Mouse (Mus musculus): ENCODE results near the gene Gm6096.

The Gm6096 gene

DNA sequence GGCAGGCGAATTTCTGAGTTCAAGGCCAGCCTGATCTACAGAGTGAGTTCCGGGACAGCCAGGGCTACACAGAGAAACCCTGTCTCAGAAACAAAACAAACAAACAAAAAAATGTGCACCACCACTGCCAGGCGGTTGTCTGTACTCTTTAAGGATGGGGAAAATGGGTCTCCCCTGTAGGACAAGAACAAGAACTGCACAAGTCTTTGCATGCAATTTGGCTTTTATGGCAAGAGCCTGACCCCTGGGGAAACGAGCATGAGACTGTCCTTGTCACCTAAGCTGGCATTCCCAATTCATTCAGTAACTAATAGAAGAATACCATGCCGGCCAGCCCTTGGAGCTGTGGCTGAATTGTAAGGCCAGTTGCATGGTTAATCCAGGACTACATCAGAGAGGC, 15.2 kb upstream of the Gm6096 start:
- no peak for DNase-seq (ENCODE audit: low spot score in 2 of 2)

DNA sequence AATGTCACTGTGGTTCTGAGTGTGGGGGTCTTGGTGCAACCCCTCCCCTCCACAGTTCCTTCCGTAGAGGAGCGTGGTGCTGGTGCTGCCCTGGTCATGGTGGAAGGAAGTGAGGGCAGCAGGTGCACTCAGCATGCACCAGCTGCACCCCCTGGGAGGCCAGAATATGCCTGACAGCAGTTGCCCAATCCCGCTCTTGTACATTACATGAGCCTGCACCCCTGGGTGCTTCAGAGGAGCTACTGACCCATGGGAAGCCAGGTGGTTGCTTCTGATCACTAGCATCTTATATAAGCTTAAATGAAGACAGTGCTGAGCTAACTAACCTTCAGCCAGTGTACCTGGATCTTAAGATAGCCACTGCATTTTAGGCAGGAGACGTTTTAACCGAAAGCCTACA, 12.8 kb upstream of the Gm6096 start:
- DNase-seq (ENCODE audit: low spot score in 2 of 2), result no peak

DNA sequence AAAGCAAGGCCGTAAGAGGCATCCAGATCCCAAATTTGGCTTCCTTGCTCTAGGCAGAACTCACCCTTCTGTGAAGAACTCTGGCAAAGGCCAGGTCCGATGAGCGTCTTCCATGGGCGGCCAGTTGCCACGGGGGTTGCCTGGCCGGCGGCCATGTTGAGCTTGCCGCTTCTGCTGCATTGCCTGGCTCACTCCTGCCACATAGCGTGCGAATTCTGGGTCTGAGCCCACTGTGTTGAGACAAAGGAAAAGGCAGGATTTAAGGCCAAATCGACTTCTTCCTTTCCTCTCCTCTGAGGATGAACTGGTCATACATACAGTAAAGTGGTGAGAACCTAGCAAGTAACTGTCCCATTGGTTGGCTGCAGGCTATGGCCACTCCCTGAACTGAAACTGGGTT, 8.7 kb upstream of the Gm6096 start:
- no peak for DNase-seq (ENCODE audit: low spot score in 2 of 2)

DNA sequence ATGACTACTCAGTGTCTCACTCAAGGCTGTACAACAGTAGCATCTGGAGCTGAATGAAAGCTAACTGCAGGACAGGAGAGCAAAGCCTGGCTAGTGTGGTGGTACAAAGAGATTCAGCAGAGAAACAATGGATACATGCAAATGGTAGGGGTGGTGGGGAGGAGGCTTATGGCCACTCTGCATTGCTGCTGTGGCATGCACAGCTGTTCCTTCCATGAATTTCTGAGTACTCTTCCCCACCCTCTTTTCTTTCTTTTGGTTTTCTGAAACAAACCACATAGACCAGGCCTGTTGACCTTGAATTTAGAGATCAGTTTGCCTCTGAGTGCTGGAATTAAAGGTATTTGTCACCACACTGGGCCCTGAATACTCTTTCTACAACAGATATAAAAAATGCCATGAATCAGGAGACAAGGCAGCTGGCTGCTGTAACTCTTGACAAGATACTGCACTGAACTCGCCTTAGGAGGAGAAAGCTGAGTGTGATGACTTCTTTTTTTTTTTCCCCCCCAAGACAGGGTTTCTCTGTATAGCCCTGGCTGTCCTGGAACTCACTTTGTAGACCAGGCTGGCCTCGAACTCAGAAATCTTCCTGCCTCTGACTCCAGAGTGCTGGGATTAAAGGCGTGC, 3.9 kb upstream of the Gm6096 start:
- no peak for DNase-seq (ENCODE audit: low spot score in 2 of 2)

DNA sequence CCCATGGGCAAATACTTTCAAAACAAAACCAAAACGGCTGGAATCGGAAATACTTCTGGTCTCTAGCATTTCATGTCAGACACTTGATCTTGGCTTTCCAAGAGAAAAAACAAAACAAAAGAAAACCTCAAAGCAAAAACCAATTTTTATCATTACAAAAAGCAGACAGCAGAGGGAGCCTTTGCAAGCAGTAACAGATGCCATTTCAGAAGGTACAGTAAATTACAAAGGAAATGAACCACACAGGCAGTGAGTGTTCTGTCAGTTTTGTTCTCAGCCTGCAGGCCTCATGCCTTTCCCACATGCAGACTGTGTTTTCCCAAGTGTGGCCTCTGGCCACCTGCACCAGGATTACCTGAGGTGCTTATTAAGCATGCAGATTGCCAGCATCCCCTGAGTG, 1.2 kb downstream of the Gm6096 start:
- DNase-seq (ENCODE audit: low spot score in 2 of 2), result no peak

DNA sequence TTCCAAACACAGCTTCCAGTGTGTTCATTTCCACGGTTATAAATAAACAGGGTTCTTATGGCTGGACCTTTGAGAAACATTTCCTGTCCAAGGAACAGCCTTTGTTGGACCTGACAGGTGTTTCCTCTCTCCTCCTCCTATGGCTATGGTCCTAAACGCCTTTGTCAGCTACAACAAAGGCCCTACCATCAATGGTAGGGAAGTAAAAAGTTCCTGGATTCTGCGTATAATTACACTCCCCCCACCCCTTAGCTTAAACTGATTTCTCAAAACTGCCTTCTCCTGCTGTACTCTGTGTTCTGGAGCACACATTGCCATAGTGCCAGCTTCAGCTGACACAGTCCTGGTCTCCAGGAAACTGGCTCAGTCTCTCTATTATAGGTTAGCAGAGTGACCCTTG, 4.3 kb downstream of the Gm6096 start:
- DNase-seq (ENCODE audit: low spot score in 2 of 2), result no peak

DNA sequence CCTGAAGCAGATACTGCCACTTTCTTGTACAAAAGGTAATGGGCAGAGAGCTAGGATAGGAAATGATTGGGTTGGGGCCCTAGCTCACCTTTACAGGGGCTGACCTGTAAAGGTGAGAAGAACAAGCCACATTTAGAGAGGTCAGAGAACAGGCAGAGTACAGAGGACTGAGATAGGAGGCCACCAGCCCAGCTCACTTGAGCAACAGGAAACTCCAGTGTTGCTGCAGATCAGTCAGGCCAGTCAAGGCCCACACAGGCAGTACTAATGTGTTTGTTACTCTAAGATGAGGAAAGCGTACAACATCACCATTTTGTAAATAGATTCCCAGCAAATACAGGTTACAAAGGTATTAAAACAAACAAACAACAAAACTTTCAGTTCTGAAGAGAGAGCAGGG, 5.1 kb downstream of the Gm6096 start:
- no peak for DNase-seq (ENCODE audit: low spot score in 2 of 2)

DNA sequence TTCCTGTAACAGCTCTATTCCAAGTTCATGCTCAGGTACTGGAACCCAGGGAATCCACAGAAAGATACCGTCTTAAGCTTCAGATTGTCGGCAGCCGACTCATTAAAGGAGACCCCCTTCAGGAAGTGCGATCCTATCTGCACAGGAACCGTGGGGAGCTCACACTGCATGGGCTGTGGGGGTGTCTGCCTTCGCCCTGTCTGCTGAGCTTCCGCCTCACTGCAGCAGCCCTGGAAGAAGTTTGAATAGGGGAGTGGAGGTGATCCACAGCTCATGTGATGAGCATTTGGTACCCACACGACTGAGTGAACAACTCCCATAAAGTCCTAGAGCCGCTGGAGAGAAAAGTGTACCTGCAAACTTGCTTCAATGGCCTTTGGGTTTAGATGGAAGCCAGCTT, 6.4 kb downstream of the Gm6096 start:
- no peak for DNase-seq (ENCODE audit: low spot score in 2 of 2)

DNA sequence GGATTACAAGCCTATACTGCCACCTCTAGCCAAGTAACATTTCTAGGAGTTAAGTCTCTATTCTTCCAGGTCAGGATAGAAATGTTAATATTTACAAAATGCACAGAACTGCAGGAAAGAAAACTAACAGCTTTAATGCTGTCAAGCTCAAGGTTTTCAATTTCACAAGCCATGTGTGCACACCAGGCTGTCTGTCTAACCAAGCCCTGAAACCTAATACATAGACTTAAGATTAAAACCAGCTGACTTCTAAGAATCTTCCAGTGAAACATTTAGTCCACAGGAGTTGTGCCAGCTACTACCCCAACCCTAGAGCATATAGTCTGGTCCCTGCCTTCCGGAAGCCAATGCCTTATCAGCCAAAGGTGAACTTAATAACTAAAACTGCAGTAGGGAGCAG, 7.6 kb downstream of the Gm6096 start:
- DNase-seq (ENCODE audit: low spot score in 2 of 2), result no peak

DNA sequence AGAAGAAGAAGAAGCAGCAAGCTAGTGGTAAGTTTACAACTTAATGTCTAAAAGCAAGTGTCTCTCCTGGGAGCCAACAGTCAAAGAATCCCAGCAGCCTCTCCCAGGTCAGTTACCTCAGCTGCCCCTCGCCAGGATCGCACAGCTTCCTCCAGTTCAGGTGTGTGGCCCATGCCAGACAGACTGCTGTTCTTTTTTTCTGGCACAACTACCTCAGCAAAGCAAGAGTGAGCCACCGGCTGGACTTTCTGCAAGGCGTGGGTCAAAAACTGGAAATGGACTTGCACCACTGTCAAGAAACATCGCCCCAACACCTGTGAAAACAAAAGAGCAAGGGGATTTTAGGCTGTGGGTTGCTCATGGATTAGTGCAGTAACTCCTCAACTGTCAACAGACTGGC, 12.6 kb downstream of the Gm6096 start:
- DNase-seq (ENCODE audit: low spot score in 2 of 2), result no peak

DNA sequence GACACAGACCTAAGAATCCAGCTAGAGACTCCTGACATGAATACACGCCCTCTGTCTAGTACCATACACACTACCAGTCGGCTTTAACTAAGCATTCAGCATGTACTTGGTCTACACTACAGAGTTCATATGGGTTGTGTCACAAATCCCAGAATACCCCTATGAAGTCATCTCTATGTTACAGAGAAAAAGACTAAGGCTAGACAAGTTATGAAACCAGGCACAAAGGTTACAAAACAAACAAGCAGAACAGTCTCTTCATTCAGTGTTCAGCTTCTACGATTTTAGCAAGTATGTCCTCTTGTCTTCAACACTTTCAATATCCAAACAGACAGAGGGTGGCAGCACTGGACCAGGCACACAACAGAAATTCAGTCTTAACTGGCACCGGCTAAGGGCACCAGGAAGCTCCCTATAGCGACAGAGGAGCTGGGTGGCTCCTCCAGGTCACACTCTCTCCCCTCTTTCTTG, 15.1 kb downstream of the Gm6096 start:
- peak; percentile 26 to 51 for DNase-seq (ENCODE audit: low spot score in 2 of 2)

DNA sequence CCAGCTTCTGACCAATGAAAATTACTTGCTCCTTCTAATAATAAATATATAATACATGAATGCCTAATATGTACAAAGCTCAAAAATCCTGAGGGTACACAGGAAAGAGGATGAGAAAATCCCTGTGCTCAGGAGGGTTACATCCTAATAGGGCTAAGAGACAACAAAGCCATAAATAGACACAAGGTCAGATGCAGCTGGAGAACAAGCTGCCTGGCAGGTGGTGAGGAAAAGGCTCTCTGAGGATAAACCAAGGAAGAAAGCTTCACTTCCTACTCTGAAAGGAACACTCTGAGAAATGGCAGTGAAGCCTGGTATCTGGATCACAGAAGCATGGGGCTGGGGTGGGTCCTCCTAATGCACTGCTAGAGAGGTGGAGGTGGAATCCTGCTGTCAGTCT, 15.6 kb downstream of the Gm6096 start:
- no peak for DNase-seq (ENCODE audit: low spot score in 2 of 2)

DNA sequence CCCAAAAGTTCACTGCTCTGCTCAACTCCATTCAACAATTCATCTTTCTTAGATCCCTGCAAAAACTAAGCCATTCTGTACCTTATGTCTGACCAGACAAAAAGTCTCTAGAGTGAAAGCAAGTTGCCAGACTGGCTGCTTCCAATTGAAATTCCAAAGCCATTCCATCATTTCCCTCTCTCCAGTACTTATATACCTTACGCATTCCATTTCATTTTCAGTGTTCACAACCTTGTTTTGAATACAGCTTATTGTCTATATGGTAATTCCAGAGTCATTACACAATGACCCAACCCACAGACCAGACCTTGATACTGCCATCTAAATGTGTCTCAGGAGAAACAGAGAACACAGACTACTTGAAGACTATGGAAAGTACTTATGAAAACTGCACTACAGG, 17.6 kb downstream of the Gm6096 start:
- DNase-seq (ENCODE audit: low spot score in 2 of 2), result no peak

DNA sequence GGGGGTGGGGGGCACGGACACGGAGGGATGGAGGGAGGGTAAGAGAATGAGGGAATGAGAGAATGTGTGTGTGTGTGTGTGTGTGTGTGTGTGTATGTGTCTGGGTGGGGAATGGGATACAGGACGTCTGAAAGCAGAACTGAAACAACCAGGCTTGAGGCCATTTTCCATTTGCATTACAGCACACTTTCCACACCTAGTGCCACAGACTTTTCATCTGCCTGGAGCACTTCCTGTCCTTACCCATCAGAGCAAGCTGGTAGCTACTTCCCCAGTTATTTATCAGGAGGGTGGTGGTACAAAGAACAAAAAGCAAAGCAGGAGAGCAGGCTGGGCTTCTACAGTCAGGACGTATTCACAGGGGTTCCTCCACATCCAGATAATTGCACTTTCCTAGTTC, 21.6 kb downstream of the Gm6096 start:
- DNase-seq (ENCODE audit: low spot score in 2 of 2), result no peak

DNA sequence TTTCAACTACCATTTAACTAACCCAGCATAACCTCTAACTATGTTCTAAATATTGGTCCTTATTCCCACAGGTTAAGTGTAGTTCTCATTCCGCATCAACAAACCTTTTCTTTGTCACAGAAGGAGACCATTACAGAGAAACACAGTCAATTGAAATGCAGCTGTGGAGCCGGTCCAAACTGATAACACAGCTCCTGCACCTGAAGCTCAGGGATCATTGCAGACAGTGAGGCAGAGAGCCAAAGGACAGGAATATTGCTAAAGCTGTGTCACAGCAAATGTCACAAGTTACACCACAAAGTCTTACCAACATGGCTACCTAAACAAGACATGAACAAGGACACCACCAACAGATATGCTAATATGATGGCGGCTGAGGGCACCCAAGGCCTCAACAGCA, 25.2 kb downstream of the Gm6096 start:
- no peak for DNase-seq (ENCODE audit: low spot score in 2 of 2)

DNA sequence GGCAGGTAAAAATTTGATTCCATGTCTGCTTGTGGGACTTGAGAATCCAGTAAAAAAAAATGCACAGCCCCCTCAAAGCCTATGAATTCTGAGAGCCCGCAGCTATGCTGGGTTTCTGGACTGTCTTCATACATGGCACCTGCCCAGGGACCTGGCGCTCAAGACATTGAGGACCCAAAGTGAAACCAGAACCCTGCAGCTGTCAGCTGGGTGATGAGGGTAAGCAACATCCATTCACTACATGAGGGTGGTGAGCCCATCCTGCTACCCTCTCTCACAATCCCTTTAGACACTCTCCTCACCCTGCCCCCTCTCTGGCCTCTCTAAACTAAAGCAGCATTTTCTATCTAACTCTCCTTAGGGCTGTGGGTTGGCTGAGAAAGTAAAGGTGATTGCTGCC, 26.8 kb downstream of the Gm6096 start:
- DNase-seq (ENCODE audit: low spot score in 2 of 2), result no peak

DNA sequence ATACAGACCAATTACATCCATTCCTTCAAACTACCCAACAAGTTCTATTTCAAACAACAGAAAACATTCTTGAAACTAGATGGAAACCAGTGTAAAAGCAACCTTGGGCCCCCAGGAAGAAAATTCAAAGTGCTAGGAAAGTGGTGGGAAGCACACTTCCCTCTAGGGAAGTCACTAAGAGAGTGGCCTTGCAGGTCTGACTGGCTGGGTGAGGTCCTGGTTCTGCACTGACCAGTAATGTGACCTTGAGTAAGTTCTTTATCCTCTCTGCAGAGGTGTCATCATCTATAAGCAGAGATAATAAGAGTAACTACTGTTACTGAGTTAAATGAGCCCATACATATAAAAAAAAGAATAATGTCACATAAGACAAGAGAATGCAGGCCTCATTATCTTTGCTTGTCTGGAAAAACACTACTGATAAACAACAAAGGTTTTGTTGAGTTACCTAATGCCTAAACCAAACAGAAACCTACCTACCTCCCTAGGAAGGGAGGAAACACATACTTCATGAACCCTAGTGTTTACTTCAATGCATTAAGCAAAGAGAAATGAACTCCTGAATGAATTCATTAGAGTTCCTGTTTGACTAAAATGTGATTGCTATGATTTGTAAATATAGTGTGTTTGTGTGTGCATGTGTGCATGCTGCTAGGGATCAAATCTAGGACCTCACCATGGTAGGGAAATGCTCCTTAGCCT, 39.8 kb downstream of the Gm6096 start:
- DNase-seq (ENCODE audit: low spot score in 2 of 2), result no peak

DNA sequence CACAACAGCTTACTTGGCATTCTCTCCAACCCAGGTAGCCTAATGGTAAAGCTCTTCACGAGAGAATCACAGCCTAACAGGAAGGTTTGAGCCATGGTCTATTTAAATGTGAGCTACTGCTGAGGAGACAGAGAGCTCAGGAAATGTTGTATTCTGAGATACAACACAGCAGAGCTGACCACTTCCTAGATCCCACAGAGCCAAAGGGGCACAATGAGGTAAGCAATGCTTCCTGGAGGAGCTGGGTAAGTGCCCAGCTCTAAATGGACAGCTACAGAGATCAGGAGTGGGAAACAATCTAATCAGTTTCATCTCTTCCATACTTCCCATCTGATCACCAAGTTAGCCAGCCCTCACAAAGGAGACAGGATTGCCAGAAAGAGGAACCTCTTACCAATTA, 40.4 kb downstream of the Gm6096 start:
- no peak for DNase-seq (ENCODE audit: low spot score in 2 of 2)

DNA sequence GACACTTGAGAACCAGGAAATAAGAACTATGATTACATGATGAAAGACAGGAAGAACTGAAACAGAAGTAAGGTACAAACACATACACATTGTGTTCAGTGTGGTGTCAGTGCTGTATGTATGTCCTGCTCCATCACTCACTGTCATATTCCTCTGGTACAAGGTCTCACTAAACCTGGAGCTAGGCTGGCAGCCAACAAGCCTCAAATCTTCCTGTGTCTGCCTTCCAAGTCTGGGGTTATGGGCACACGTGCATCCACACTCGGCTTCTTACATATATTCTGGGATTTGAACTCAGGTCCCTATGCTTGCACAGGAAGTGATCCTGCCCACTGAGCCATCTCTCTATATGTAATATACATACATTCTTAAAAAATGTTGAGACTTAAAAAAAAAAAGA, 41.8 kb downstream of the Gm6096 start:
- no peak for DNase-seq (ENCODE audit: low spot score in 2 of 2)

DNA sequence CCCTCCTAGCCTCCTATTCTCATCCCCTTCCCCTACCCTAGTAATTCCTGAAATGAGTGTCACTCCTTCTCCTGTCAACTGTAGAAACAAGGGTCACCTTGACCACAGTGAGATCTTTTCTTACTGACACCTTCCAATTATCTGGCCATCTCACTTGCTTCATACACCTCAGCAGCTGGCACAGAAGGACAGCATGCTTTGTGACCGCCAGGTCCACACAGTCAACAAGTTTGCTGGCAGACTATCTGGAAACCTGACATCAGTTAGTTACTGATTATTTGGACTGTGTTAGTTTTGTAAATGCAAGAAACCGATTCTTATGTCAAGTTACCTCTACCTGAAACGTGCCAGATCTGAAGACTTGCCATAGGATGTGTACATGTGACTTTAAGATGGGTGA, 45.3 kb downstream of the Gm6096 start:
- DNase-seq (ENCODE audit: low spot score in 2 of 2), result no peak

DNA sequence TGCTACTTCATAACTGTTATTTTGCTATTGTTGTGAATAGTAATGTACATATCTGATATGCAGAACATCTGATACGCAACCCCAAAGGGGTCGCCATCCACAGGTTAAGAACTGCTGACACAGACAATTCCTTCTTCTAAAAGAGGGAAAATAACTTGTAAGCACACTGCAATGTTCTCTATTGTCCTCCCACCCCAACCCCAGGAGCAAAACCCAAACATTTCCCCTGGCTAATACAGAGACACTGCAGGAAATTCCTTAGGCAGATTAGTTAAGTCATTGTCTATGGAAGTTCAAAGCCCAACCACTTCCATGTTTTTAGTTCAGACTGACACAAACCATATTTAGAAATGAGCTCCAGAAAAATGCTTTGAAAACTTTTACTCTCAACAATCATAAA, 48.0 kb downstream of the Gm6096 start:
- DNase-seq (ENCODE audit: low spot score in 2 of 2), result no peak
